Mouse (Mus musculus): ENCODE data around the gene Gna14. TPM values are rescaled to one million over a fixed set of nuclear protein-coding genes. Genes with fewer than 3 reads are reported as not detected.

The Gna14 gene
- 0.44 and 0.64 TPM in 2 replicates for polyA plus RNA-seq (2012; rRNA removed)

GRCm38 (mm10) chr19:16435531-16436231, at the start of gene Gna14:
Gene Gna14 (plus strand): TSS chr19:16435762.
- Histone ChIP-seq H3K27ac (ENCODE audit: insufficient read depth, low read length) (no peak within 1 kb of the TSS), H3K4me1 (ENCODE audit: control insufficient read depth, insufficient read depth, low read length) (no peaks in the 10 kb centered on the region), H3K27me3 (ENCODE audit: control insufficient read depth, insufficient read depth, low read length) (no peaks in the 10 kb centered on the region), H3K4me3 (replicated peaks; ENCODE audit: insufficient read depth, low read depth, low read length) (no peak within 1 kb of the TSS)
- TF ChIP-seq POLR2A (IDR thresholded peaks at IDR 0.05; ENCODE audit: borderline replicate concordance, insufficient read depth, low read length) (no peak), CTCF (IDR thresholded peaks at IDR 0.05; ENCODE audit: borderline replicate concordance, insufficient read depth, low read depth, low read length) (peak; percentile 37; the same call in 1 of the 2 replicates)
- peak; percentile 47 to 62 for DNase-seq
- under 1% methylated on average over 27 of the region's 27 CpGs for WGBS

GRCm38 (mm10) chr19:16386514-16386913, 49.0 kb upstream of the Gna14 start:
- no peaks in the 10 kb centered on the region for H3K27me3 ChIP-seq (ENCODE audit: control insufficient read depth, insufficient read depth, low read length)
- TF ChIP-seq CTCF (IDR thresholded peaks at IDR 0.05; ENCODE audit: borderline replicate concordance, insufficient read depth, low read depth, low read length) (no peak), POLR2A (IDR thresholded peaks at IDR 0.05; ENCODE audit: borderline replicate concordance, insufficient read depth, low read length) (no peak)
- H3K4me1 ChIP-seq (ENCODE audit: control insufficient read depth, insufficient read depth, low read length): peaks cover 3% of the 10 kb centered on the region; the same call in 1 of the 2 replicates
- no peak overlapping the region for H3K4me3 ChIP-seq (replicated peaks; ENCODE audit: insufficient read depth, low read depth, low read length)
- DNase-seq: no peak
- no peak overlapping the region for H3K27ac ChIP-seq (ENCODE audit: insufficient read depth, low read length)
- 68% methylated on average over 6 of the region's 6 CpGs for WGBS

- no peak for TF ChIP-seq CTCF (IDR thresholded peaks at IDR 0.05; ENCODE audit: borderline replicate concordance, insufficient read depth, low read depth, low read length)
- TF ChIP-seq POLR2A (IDR thresholded peaks at IDR 0.05; ENCODE audit: borderline replicate concordance, insufficient read depth, low read length): no peak
- Histone ChIP-seq H3K27me3 (ENCODE audit: control insufficient read depth, insufficient read depth, low read length) (no peaks in the 10 kb centered on the region), H3K27ac (ENCODE audit: insufficient read depth, low read length) (no peak overlapping the region), H3K4me3 (replicated peaks; ENCODE audit: insufficient read depth, low read depth, low read length) (no peak overlapping the region), H3K4me1 (ENCODE audit: control insufficient read depth, insufficient read depth, low read length) (peaks cover 3% of the 10 kb centered on the region; the same call in 1 of the 2 replicates)
- DNase-seq: no peak
- 49% methylated on average over 6 of the region's 6 CpGs for WGBS
These were observed 45.3 kb upstream of the Gna14 start for GRCm38 (mm10) chr19:16390192-16390795.

- Histone ChIP-seq H3K4me3 (replicated peaks; ENCODE audit: insufficient read depth, low read depth, low read length) (no peak overlapping the region), H3K27me3 (ENCODE audit: control insufficient read depth, insufficient read depth, low read length) (no peaks in the 10 kb centered on the region), H3K27ac (ENCODE audit: insufficient read depth, low read length) (no peak overlapping the region), H3K4me1 (ENCODE audit: control insufficient read depth, insufficient read depth, low read length) (no peaks in the 10 kb centered on the region)
- DNase-seq: no peak
- no peak for TF ChIP-seq POLR2A (IDR thresholded peaks at IDR 0.05; ENCODE audit: borderline replicate concordance, insufficient read depth, low read length)
- 89% methylated on average over 5 of the region's 5 CpGs for WGBS
These were observed 41.2 kb upstream of the Gna14 start for GRCm38 (mm10) chr19:16394381-16394780.

GRCm38 (mm10) chr19:16403101-16403500, 32.5 kb upstream of the Gna14 start:
- no peak overlapping the region for H3K4me3 ChIP-seq (replicated peaks; ENCODE audit: insufficient read depth, low read depth, low read length)
- 93% methylated on average over 6 of the region's 6 CpGs for WGBS
- H3K4me1 ChIP-seq (ENCODE audit: control insufficient read depth, insufficient read depth, low read length): no peaks in the 10 kb centered on the region
- H3K27ac ChIP-seq (ENCODE audit: insufficient read depth, low read length): no peak overlapping the region
- H3K27me3 ChIP-seq (ENCODE audit: control insufficient read depth, insufficient read depth, low read length): no peaks in the 10 kb centered on the region; the same call in 1 of the 2 replicates
- no peak for TF ChIP-seq POLR2A (IDR thresholded peaks at IDR 0.05; ENCODE audit: borderline replicate concordance, insufficient read depth, low read length)
- no peak for TF ChIP-seq CTCF (IDR thresholded peaks at IDR 0.05; ENCODE audit: borderline replicate concordance, insufficient read depth, low read depth, low read length)
- DNase-seq: no peak

- H3K4me1 ChIP-seq (ENCODE audit: control insufficient read depth, insufficient read depth, low read length): no peaks in the 10 kb centered on the region
- WGBS: 77% methylated on average over 1 of the region's 1 CpGs
- no peak overlapping the region for H3K27ac ChIP-seq (ENCODE audit: insufficient read depth, low read length)
- DNase-seq: no peak
- no peaks in the 10 kb centered on the region for H3K27me3 ChIP-seq (ENCODE audit: control insufficient read depth, insufficient read depth, low read length)
- TF ChIP-seq CTCF (IDR thresholded peaks at IDR 0.05; ENCODE audit: borderline replicate concordance, insufficient read depth, low read depth, low read length) (no peak), POLR2A (IDR thresholded peaks at IDR 0.05; ENCODE audit: borderline replicate concordance, insufficient read depth, low read length) (no peak)
- no peak overlapping the region for H3K4me3 ChIP-seq (replicated peaks; ENCODE audit: insufficient read depth, low read depth, low read length)
These were observed 27.8 kb upstream of the Gna14 start for GRCm38 (mm10) chr19:16407727-16408126.

- TF ChIP-seq CTCF (IDR thresholded peaks at IDR 0.05; ENCODE audit: borderline replicate concordance, insufficient read depth, low read depth, low read length): no peak
- TF ChIP-seq POLR2A (IDR thresholded peaks at IDR 0.05; ENCODE audit: borderline replicate concordance, insufficient read depth, low read length): no peak
- Histone ChIP-seq H3K4me1 (ENCODE audit: control insufficient read depth, insufficient read depth, low read length) (no peaks in the 10 kb centered on the region), H3K27me3 (ENCODE audit: control insufficient read depth, insufficient read depth, low read length) (no peaks in the 10 kb centered on the region), H3K27ac (ENCODE audit: insufficient read depth, low read length) (no peak overlapping the region), H3K4me3 (replicated peaks; ENCODE audit: insufficient read depth, low read depth, low read length) (no peak overlapping the region)
- no peak for DNase-seq
These were observed 24.3 kb upstream of the Gna14 start for GRCm38 (mm10) chr19:16411302-16411701.

GRCm38 (mm10) chr19:16418086-16418663, 17.4 kb upstream of the Gna14 start:
- WGBS: 95% methylated on average over 5 of the region's 5 CpGs
- H3K4me3 ChIP-seq (replicated peaks; ENCODE audit: insufficient read depth, low read depth, low read length): no peak overlapping the region
- H3K4me1 ChIP-seq (ENCODE audit: control insufficient read depth, insufficient read depth, low read length): no peaks in the 10 kb centered on the region
- no peak overlapping the region for H3K27ac ChIP-seq (ENCODE audit: insufficient read depth, low read length)
- no peak for DNase-seq
- no peaks in the 10 kb centered on the region for H3K27me3 ChIP-seq (ENCODE audit: control insufficient read depth, insufficient read depth, low read length)
- TF ChIP-seq CTCF (IDR thresholded peaks at IDR 0.05; ENCODE audit: borderline replicate concordance, insufficient read depth, low read depth, low read length) (no peak), POLR2A (IDR thresholded peaks at IDR 0.05; ENCODE audit: borderline replicate concordance, insufficient read depth, low read length) (no peak)

Measured in cerebellum, adult 2 months (tissue).